Mouse (Mus musculus): ENCODE measurements around the gene Ccdc63. TPM values are rescaled to one million over a fixed set of nuclear protein-coding genes. Genes with fewer than 3 reads are reported as not detected.

The Ccdc63 gene
- 1.8 and 1.9 TPM in 2 replicates for polyA plus RNA-seq (2015; fragmentation: Nextera tagmentation; extraction: Ambion mirVana)

DNA sequence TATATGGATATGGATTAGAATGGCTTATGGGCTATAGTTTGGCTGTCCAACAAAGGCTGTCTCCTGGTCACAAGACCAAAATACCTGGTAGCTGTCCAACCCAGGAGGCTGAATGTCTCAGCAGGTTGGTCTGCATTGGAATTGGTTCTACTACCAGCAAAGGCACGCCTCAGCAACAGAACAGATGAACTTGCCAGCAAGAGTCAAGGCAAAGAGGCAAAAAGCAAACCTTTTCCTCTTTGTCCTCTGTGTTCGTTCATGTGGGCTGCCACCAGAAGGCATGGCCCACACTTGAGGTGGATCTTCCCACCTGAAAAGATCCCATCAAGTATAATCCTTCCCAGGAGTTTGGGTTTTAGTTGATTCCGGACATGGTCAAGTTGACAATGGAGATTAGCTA lies at the start of gene Ccdc63:
Gene Ccdc63, minus strand, starts transcription at position 101 of the 400 bp plus-strand sequence.

DNA sequence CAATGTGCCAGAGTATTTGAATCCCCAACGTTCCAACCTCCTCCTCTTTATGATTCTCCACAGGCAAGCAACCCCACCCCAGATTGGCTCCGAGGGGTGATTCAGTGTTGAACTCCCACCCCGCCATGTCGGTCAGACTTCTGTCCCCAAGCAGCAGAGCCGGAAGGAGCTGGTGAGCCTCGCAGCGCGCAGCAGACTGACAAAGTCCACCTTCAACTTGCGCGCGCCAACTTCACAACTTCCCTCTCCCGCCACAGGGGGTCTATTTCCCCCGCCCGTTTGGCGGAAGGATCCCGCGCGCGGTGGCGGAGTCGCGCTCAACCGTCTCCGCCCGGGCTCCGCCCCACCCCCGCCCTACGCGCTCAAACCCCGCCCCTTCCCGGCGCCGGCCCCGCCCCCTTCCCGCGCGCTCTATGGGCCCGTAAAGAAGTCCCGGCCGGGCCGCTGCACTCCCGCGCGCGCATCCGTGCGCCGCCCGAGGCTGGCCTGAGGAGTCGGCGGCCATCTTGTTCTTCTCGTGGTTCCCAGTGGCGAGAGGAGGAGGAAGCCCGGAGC lies 17.3 kb upstream of the Ccdc63 start, which contains the start of gene Ppp1cc:
Gene Ppp1cc, plus strand, starts transcription at position 452 of the 555 bp plus-strand sequence.

Other genes starting within 250 kb of the Ccdc63 start
- 0.17 and 0.27 TPM in 2 replicates for gene Cux2, start 90.7 kb downstream of the Ccdc63 start, polyA plus RNA-seq (2015; fragmentation: Nextera tagmentation; extraction: Ambion mirVana)
- gene Myl2, start 39.9 kb downstream of the Ccdc63 start, polyA plus RNA-seq (2015; fragmentation: Nextera tagmentation; extraction: Ambion mirVana) = 4.0 and 5.2 TPM in 2 replicates
- 197 and 200 TPM in 2 replicates for gene Ppp1cc, start 17.5 kb upstream of the Ccdc63 start, polyA plus RNA-seq (2015; fragmentation: Nextera tagmentation; extraction: Ambion mirVana)
- gene Hvcn1, start 66.0 kb upstream of the Ccdc63 start, polyA plus RNA-seq (2015; fragmentation: Nextera tagmentation; extraction: Ambion mirVana) = 6.1 and 10.5 TPM in 2 replicates
- 2.7 and 4.1 TPM in 2 replicates for gene Tctn1, start 123.6 kb upstream of the Ccdc63 start, polyA plus RNA-seq (2015; fragmentation: Nextera tagmentation; extraction: Ambion mirVana)
- 5.1 and 7.0 TPM in 2 replicates for gene Pptc7, start 143.5 kb upstream of the Ccdc63 start, polyA plus RNA-seq (2015; fragmentation: Nextera tagmentation; extraction: Ambion mirVana)
- 4.6 and 5.2 TPM in 2 replicates for gene Rad9b, start 213.4 kb upstream of the Ccdc63 start, polyA plus RNA-seq (2015; fragmentation: Nextera tagmentation; extraction: Ambion mirVana)
- 118 and 123 TPM in 2 replicates for gene Vps29, start 213.5 kb upstream of the Ccdc63 start, polyA plus RNA-seq (2015; fragmentation: Nextera tagmentation; extraction: Ambion mirVana)
- 58.0 and 67.6 TPM in 2 replicates for gene Gpn3, start 231.1 kb upstream of the Ccdc63 start, polyA plus RNA-seq (2015; fragmentation: Nextera tagmentation; extraction: Ambion mirVana)
- 30.1 and 32.6 TPM in 2 replicates for gene Fam216a, start 231.5 kb upstream of the Ccdc63 start, polyA plus RNA-seq (2015; fragmentation: Nextera tagmentation; extraction: Ambion mirVana)

Measured in spleen, postnatal 0 days (tissue).